Mouse (Mus musculus) T-cell, adult 2 months (primary cell): ENCODE results near the gene Zfp36.

Source experiments
- DNase-seq: peaks from one replicate; pipeline ENCODE4 v3.0.0; 2022; ENCODE audit warnings: low spot score

Zfp36 gene

GRCm38 (mm10) chr7:28338108-28338998 is 41.7 kb downstream of the Zfp36 start, which contains the start of gene Supt5:
Gene Supt5, minus strand, starts transcription at chr7:28338746.
- DNase-seq = peak; percentile 97

- DNase-seq = no peak
Observed at GRCm38 (mm10) chr7:28335471-28335870, 44.6 kb downstream of the Zfp36 start.

- no peak for DNase-seq
Observed at GRCm38 (mm10) chr7:28334534-28334933, 45.5 kb downstream of the Zfp36 start.

- no peak for DNase-seq
Observed at GRCm38 (mm10) chr7:28328260-28328659, 51.8 kb downstream of the Zfp36 start.
